Mouse (Mus musculus) embryo, embryonic 9.5 days (tissue): ENCODE results near the gene Lmx1b.

Source experiments
- DNase-seq: peaks from one replicate; pipeline ENCODE4 v3.0.0-alpha.2; 2017; ENCODE audit errors: extremely low spot score

Gene Lmx1b

GRCm38 (mm10) chr2:33542696-33543428, 97.4 kb downstream of the Lmx1b start:
- peak; percentile 56 for DNase-seq

- no peak for DNase-seq
Measured at GRCm38 (mm10) chr2:33525274-33526055, 114.8 kb downstream of the Lmx1b start.

DNA sequence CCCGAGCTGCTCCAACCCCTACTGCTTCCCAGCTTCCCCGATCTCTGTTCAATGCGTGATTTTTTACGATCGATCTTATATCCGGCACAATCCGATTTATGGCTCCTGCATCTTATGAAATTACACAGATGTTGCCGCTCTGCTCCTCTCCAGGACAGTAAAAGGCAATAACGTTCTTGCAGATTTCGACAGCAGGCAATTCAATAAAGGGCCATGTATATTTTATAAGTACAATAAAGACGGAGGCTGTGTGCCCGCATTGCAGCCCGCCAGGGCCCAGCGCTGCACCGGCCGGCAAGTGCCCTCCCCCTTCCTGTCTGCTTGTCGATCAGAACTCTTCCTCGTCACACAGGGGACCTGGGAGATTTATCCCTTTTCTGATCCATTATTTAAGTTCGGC, 124.5 kb downstream of the Lmx1b start:
- DNase-seq = no peak

DNA sequence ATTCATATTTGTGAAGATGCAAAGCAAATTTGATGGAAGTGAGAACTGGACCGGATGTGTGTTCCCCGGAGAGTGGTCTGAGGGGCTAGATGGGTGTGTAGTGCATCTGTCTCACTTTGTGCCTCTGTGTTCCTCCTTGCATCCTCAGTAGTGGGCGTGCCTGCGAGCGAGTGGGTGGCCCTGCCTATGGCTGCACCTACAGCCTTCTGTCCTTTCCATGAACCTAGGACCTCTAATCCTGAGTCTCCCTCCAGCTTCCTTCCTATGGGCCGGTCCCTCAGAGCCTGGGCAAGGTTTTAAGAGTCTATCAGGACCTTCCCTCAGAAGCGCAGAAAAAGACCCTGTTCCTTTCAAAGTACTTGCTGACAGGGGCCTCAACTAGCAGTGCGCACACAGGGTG, 124.9 kb downstream of the Lmx1b start:
- DNase-seq = no peak
